Mouse (Mus musculus): ENCODE data around the gene Mctp2. TPM values are rescaled to one million over a fixed set of nuclear protein-coding genes. Genes with fewer than 3 reads are reported as not detected.
"Not testable (repeated sequence)": the region's sequence is repeated elsewhere in the genome, so short reads cannot be mapped to it uniquely, and the experiment has no call there.

The Mctp2 gene
- polyA plus RNA-seq, 1 experiment from 2014 or later = 1.4 TPM

- Histone ChIP-seq H3K27ac (replicated peaks; ENCODE audit: low read depth, low read length) (no peak overlapping the region), H3K27me3 (replicated peaks; ENCODE audit: control insufficient read depth, insufficient read depth, low read length) (no peaks in the 10 kb centered on the region), H3K9me3 (ENCODE audit: control insufficient read depth, low read length) (no peaks in the 10 kb centered on the region), H3K4me3 (ENCODE audit: low read depth, low read length) (no peak overlapping the region), H3K4me2 (ENCODE audit: low read depth, low read length) (no peak overlapping the region), H3K9ac (ENCODE audit: low read depth, low read length) (no peak overlapping the region), H3K36me3 (ENCODE audit: control insufficient read depth, insufficient read depth, low read length) (no peaks in the 10 kb centered on the region), H3K4me1 (ENCODE audit: control insufficient read depth, insufficient read depth, low read length) (no peaks in the 10 kb centered on the region)
- no peak for ATAC-seq (ENCODE audit: low read depth)
- DNase-seq (ENCODE audit: low spot score) = no peak
- 94% methylated on average over 10 of the region's 10 CpGs for WGBS
These were observed 47.4 kb downstream of the Mctp2 start for GRCm38 (mm10) chr7:72259045-72259444.

- H3K4me2 ChIP-seq (ENCODE audit: low read depth, low read length); DNase-seq (ENCODE audit: low spot score); H3K36me3 ChIP-seq (ENCODE audit: control insufficient read depth, insufficient read depth, low read length); H3K27ac ChIP-seq (replicated peaks; ENCODE audit: low read depth, low read length); ATAC-seq (ENCODE audit: low read depth); H3K4me3 ChIP-seq (ENCODE audit: low read depth, low read length); H3K4me1 ChIP-seq (ENCODE audit: control insufficient read depth, insufficient read depth, low read length); H3K9me3 ChIP-seq (ENCODE audit: control insufficient read depth, low read length); H3K9ac ChIP-seq (ENCODE audit: low read depth, low read length); H3K27me3 ChIP-seq (replicated peaks; ENCODE audit: control insufficient read depth, insufficient read depth, low read length): not testable (repeated sequence)
- 91% methylated on average over 7 of the region's 9 CpGs for WGBS
These were observed 56.1 kb downstream of the Mctp2 start for GRCm38 (mm10) chr7:72250326-72250725.

- Histone ChIP-seq H3K36me3 (ENCODE audit: control insufficient read depth, insufficient read depth, low read length) (no peaks in the 10 kb centered on the region), H3K4me1 (ENCODE audit: control insufficient read depth, insufficient read depth, low read length) (no peaks in the 10 kb centered on the region), H3K27ac (replicated peaks; ENCODE audit: low read depth, low read length) (no peak overlapping the region), H3K4me2 (ENCODE audit: low read depth, low read length) (no peak overlapping the region), H3K4me3 (ENCODE audit: low read depth, low read length) (no peak overlapping the region), H3K27me3 (replicated peaks; ENCODE audit: control insufficient read depth, insufficient read depth, low read length) (no peaks in the 10 kb centered on the region), H3K9me3 (ENCODE audit: control insufficient read depth, low read length) (no peaks in the 10 kb centered on the region), H3K9ac (ENCODE audit: low read depth, low read length) (no peak overlapping the region)
- ATAC-seq (ENCODE audit: low read depth) = no peak
- DNase-seq (ENCODE audit: low spot score) = no peak
- 97% methylated on average over 9 of the region's 9 CpGs for WGBS
These were observed 65.1 kb downstream of the Mctp2 start for GRCm38 (mm10) chr7:72241269-72241668.

GRCm38 (mm10) chr7:72239782-72240493, 66.5 kb downstream of the Mctp2 start:
- no peak overlapping the region for H3K9ac ChIP-seq (ENCODE audit: low read depth, low read length)
- no peaks in the 10 kb centered on the region; the same call in 1 of the 2 replicates for H3K4me1 ChIP-seq (ENCODE audit: control insufficient read depth, insufficient read depth, low read length)
- no peak; the same call in 1 of the 2 replicates for ATAC-seq (ENCODE audit: low read depth)
- no peak overlapping the region for H3K4me3 ChIP-seq (ENCODE audit: low read depth, low read length)
- H3K36me3 ChIP-seq (ENCODE audit: control insufficient read depth, insufficient read depth, low read length) = no peaks in the 10 kb centered on the region
- H3K27ac ChIP-seq (replicated peaks; ENCODE audit: low read depth, low read length) = no peak overlapping the region
- no peak for DNase-seq (ENCODE audit: low spot score)
- WGBS = 28% methylated on average over 3 of the region's 3 CpGs
- no peaks in the 10 kb centered on the region for H3K9me3 ChIP-seq (ENCODE audit: control insufficient read depth, low read length)
- H3K4me2 ChIP-seq (ENCODE audit: low read depth, low read length) = no peak overlapping the region
- no peaks in the 10 kb centered on the region for H3K27me3 ChIP-seq (replicated peaks; ENCODE audit: control insufficient read depth, insufficient read depth, low read length)

GRCm38 (mm10) chr7:72238575-72238974, 67.8 kb downstream of the Mctp2 start:
- Histone ChIP-seq H3K9me3 (ENCODE audit: control insufficient read depth, low read length) (no peaks in the 10 kb centered on the region), H3K4me1 (ENCODE audit: control insufficient read depth, insufficient read depth, low read length) (peaks cover 3% of the 10 kb centered on the region; the same call in 1 of the 2 replicates), H3K4me2 (ENCODE audit: low read depth, low read length) (no peak overlapping the region), H3K9ac (ENCODE audit: low read depth, low read length) (no peak overlapping the region), H3K27ac (replicated peaks; ENCODE audit: low read depth, low read length) (no peak overlapping the region), H3K27me3 (replicated peaks; ENCODE audit: control insufficient read depth, insufficient read depth, low read length) (no peaks in the 10 kb centered on the region), H3K36me3 (ENCODE audit: control insufficient read depth, insufficient read depth, low read length) (no peaks in the 10 kb centered on the region), H3K4me3 (ENCODE audit: low read depth, low read length) (no peak overlapping the region)
- peak; percentile 79 for DNase-seq (ENCODE audit: low spot score)
- 43% methylated on average over 4 of the region's 4 CpGs for WGBS
- no peak for ATAC-seq (ENCODE audit: low read depth)

GRCm38 (mm10) chr7:72234433-72234998, 71.9 kb downstream of the Mctp2 start:
- H3K4me3 ChIP-seq (ENCODE audit: low read depth, low read length) = no peak overlapping the region

GRCm38 (mm10) chr7:72231182-72231877, 75.1 kb downstream of the Mctp2 start:
- Histone ChIP-seq H3K4me3 (ENCODE audit: low read depth, low read length) (no peak overlapping the region), H3K4me2 (ENCODE audit: low read depth, low read length) (no peak overlapping the region), H3K9me3 (ENCODE audit: control insufficient read depth, low read length) (no peaks in the 10 kb centered on the region), H3K36me3 (ENCODE audit: control insufficient read depth, insufficient read depth, low read length) (no peaks in the 10 kb centered on the region), H3K9ac (ENCODE audit: low read depth, low read length) (no peak overlapping the region), H3K27ac (replicated peaks; ENCODE audit: low read depth, low read length) (no peak overlapping the region), H3K4me1 (ENCODE audit: control insufficient read depth, insufficient read depth, low read length) (peaks cover 6% of the 10 kb centered on the region; the same call in 1 of the 2 replicates), H3K27me3 (replicated peaks; ENCODE audit: control insufficient read depth, insufficient read depth, low read length) (no peaks in the 10 kb centered on the region)
- DNase-seq (ENCODE audit: low spot score) = peak; percentile 50
- peak; percentile 57; the same call in 1 of the 2 replicates for ATAC-seq (ENCODE audit: low read depth)
- 42% methylated on average over 7 of the region's 7 CpGs for WGBS

More at GRCm38 (mm10) chr7:72234433-72234998, 71.9 kb downstream of the Mctp2 start:
- H3K9me3 ChIP-seq (ENCODE audit: control insufficient read depth, low read length) = no peaks in the 10 kb centered on the region
- no peaks in the 10 kb centered on the region for H3K27me3 ChIP-seq (replicated peaks; ENCODE audit: control insufficient read depth, insufficient read depth, low read length)
- H3K9ac ChIP-seq (ENCODE audit: low read depth, low read length) = no peak overlapping the region
- ATAC-seq (ENCODE audit: low read depth) (no peak), DNase-seq (ENCODE audit: low spot score) (no peak)
- H3K4me1 ChIP-seq (ENCODE audit: control insufficient read depth, insufficient read depth, low read length) = peaks cover 6% of the 10 kb centered on the region; the same call in 1 of the 2 replicates
- 36% methylated on average over 6 of the region's 6 CpGs for WGBS
- H3K27ac ChIP-seq (replicated peaks; ENCODE audit: low read depth, low read length) = no peak overlapping the region
- no peaks in the 10 kb centered on the region for H3K36me3 ChIP-seq (ENCODE audit: control insufficient read depth, insufficient read depth, low read length)
- no peak overlapping the region for H3K4me2 ChIP-seq (ENCODE audit: low read depth, low read length)

- WGBS = 45% methylated on average over 7 of the region's 7 CpGs
- Histone ChIP-seq H3K9me3 (ENCODE audit: control insufficient read depth, low read length) (no peaks in the 10 kb centered on the region), H3K4me3 (ENCODE audit: low read depth, low read length) (no peak overlapping the region), H3K27ac (replicated peaks; ENCODE audit: low read depth, low read length) (no peak overlapping the region), H3K9ac (ENCODE audit: low read depth, low read length) (no peak overlapping the region), H3K4me1 (ENCODE audit: control insufficient read depth, insufficient read depth, low read length) (peaks cover 6% of the 10 kb centered on the region; the same call in 1 of the 2 replicates), H3K36me3 (ENCODE audit: control insufficient read depth, insufficient read depth, low read length) (no peaks in the 10 kb centered on the region), H3K4me2 (ENCODE audit: low read depth, low read length) (no peak overlapping the region), H3K27me3 (replicated peaks; ENCODE audit: control insufficient read depth, insufficient read depth, low read length) (no peaks in the 10 kb centered on the region)
- no peak for ATAC-seq (ENCODE audit: low read depth)
- DNase-seq (ENCODE audit: low spot score) = no peak
These were observed 76.5 kb downstream of the Mctp2 start for GRCm38 (mm10) chr7:72229925-72230324.
